Mouse (Mus musculus) E14TG2a.4 (cell line): ENCODE data around the gene Gm20388.

Source experiments
- CTCF ChIP-seq: conservative IDR thresholded peaks from 2 replicates; pipeline ENCODE4 v1.5.1; 2014; ENCODE audit warnings: low read length
- NANOG ChIP-seq: IDR thresholded peaks from 2 replicates; pipeline ENCODE4 v1.6.1; 2014; ENCODE audit warnings: borderline replicate concordance, low read length, mixed read lengths
- POU5F1 ChIP-seq: IDR thresholded peaks from 2 replicates; pipeline ENCODE4 v1.6.1; 2014; ENCODE audit warnings: low read length, borderline replicate concordance

DNA sequence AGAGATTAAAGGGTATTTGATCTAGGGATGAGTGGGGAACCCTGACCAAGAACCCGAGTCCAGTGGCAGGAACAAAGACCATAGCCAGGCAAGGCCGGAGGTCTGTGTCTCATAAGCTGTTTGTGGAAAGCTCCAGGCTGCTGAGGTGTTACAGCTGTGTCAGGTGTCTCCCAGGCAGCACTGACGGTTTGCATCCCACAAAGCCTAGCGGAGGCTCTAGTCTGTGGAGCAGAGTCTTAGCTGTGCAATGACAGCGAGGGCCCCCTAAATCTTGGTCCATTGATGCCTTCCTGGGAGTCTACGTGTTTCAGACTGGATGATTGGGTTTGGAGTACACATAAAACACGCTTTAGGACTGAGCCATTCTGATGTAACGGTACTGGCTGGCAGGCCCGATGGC lies 3491.3 kb downstream of the Gm20388 start:
- TF ChIP-seq CTCF (no peak), POU5F1 (no peak), NANOG (no peak)
